Mouse (Mus musculus) ES-Bruce4 (cell line): ENCODE measurements around the gene Car15.

Source experiments
- CTCF ChIP-seq: IDR thresholded peaks from one replicate; pipeline ENCODE4 v1.8.1; 2011; ENCODE audit warnings: low read depth, low read length
- EP300 ChIP-seq: IDR thresholded peaks from 2 replicates; pipeline ENCODE4 v1.6.1; 2011; ENCODE audit warnings: low read depth, low read length; ENCODE audit not compliant: insufficient read depth

DNA sequence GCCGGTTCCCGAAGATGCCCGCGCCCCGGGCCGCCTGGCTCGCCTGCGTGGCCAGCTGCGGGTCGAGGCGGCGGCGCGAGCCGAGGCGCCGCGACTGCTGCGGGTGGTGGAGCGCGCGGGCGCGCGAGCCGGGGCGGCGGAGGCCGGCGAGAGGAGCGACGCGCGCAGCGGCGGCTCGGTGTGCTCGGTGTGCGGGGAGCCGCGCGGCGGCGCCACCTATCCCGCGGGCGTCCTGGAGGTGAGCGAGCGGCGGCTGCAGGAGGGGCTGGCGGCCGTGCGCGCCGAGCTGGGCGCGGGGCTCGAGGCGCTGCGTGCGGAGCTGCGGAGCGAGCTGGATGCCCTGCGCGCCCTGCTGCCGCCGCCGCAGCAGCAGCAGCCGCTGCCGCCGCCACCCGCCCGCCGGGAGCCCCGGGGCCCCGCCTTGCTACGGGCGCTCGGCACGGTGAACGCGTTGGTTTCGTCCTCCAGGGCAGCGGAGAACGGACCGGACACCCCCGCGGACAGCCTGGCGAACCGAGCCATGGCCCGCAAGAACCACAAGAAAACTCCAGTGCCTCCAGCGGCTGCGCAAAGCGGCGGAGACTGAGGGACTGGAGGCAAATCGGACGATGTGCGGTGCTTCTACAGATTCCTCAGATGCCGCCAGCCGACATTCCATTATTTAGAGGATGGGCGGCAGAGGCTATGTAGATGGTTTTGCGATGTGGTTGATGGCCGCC lies 4.3 kb downstream of the Car15 start:
- TF ChIP-seq EP300 (no peak), CTCF (no peak)
